Mouse (Mus musculus): Measurements from ENCODE around the gene Ilf3.

DNA sequence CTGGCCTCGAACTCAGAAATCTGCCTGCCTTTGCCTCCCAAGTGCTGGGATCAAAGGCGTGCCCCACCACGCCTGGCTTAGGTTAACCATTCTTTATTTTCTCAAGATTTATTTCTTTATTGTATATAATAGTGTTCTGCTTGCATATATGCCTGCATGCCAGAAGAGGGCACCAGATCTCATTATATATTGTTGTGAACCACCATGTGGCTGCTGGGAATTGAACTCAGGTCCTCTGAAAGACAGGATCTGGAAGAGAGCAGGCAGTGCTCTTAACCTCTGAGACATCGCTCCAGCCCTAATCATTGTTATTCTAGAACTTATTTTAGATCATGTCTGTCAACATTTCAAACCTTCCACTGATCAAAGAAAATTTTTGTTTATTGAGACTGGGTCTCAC is 48.2 kb upstream of the Ilf3 start:
- TF ChIP-seq POLR2A (IDR thresholded peaks at IDR 0.05; ENCODE audit: insufficient read depth, low read depth, low read length): no peak
- peak; percentile 42 for TF ChIP-seq CTCF (IDR thresholded peaks at IDR 0.05)
- TF ChIP-seq EP300 (IDR thresholded peaks at IDR 0.05; ENCODE audit: insufficient read depth, low read depth, low read length): no peak

Measured in heart, adult 2 months (tissue).